Mouse (Mus musculus) E14TG2a.4 (cell line): ENCODE measurements around the gene Plin3.

Experiments
- CTCF ChIP-seq: conservative IDR thresholded peaks from 2 replicates; pipeline ENCODE4 v1.5.1; 2014; ENCODE audit warnings: low read length
- NANOG ChIP-seq: IDR thresholded peaks from 2 replicates; pipeline ENCODE4 v1.6.1; 2014; ENCODE audit warnings: borderline replicate concordance, low read length, mixed read lengths
- POU5F1 ChIP-seq: IDR thresholded peaks from 2 replicates; pipeline ENCODE4 v1.6.1; 2014; ENCODE audit warnings: low read length, borderline replicate concordance

DNA sequence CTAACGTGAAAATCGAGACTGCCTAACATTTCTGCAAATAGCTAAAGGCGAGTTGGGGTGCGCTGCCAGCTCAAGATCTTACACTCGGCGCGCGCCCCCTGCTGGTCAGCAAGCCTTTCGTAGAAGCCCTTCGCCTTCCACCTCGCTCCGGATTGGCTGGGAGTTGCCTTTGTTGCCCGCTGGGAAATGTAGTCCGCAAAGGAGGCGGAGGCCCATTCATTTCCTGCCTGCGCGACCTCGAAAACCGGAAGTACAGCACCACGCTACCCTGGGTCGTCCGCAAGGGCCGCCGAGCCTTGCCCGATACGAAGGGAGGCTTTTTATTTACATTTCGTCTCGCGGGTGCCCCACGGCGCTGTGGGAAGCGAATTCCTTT lies 36.8 kb downstream of the Plin3 start:
- peak; percentile 76 for TF ChIP-seq CTCF
- TF ChIP-seq NANOG = no peak
- no peak for TF ChIP-seq POU5F1
